Mouse (Mus musculus): Measurements from ENCODE around the gene Relb. TPM values are rescaled to one million over a fixed set of nuclear protein-coding genes. Genes with fewer than 3 reads are reported as not detected.

Relb gene
- total RNA-seq, 2 experiments from 2014 or later = 7.3 to 7.6 TPM

- intact Hi-C loops (cut with DNase I) = no loop called here
Measured at GRCm38 (mm10) chr7:19593061-19593730, 36.0 kb downstream of the Relb start.

GRCm38 (mm10) chr7:19589917-19590316 is 39.3 kb downstream of the Relb start:
- intact Hi-C loops (cut with DNase I) = no loop called here

More at GRCm38 (mm10) chr7:19593061-19593730, 36.0 kb downstream of the Relb start:
- DNase-seq (ENCODE audit: low spot score) = no peak

GRCm38 (mm10) chr7:19589207-19589606 is 40.0 kb downstream of the Relb start:
- DNase-seq (ENCODE audit: low spot score) = no peak
- intact Hi-C loops (cut with DNase I) = no loop called here

More at GRCm38 (mm10) chr7:19589917-19590316, 39.3 kb downstream of the Relb start:
- DNase-seq (ENCODE audit: low spot score) = no peak

DNA sequence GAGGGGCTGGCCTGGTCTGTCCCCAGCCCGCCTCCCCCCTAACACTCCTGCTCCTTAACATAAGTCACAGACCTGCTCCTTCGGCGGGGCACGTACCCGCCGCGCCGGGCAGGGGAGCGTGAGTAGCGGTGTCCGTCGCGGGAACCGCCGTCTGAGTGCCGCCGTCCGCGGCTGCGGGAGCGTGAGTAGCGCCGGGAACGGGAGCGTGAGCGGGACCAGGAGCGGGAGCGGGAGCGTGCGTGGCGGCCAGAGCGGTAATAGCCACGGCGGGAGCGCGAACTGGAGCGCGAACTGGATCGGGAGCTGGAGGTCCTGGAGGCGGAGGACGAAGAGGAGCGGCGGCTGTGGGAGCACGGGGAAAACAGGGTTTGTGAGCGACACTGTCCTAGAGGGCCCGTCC is 43.0 kb downstream of the Relb start:
- intact Hi-C loops (cut with DNase I) = no loop called here
- no peak for DNase-seq (ENCODE audit: low spot score)

DNA sequence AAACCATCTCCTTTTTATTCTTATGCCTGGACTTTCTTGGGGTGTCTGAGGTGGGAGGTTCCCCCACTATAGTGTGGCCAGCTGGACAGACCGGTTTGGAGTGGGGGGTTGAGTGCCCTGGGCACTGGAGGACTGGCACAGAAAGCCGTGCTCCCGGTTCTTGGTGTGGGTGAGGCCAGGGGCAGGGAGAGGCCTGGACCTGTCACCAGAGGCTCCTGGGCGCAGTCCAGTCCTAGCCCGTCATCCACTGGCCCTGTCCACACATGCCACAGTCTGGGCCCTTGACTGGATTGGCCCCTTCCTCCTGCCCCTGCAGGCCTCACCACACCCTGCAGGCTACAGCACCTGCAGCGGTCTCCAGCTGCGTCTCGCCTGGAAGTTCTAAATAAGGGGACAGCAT is 48.6 kb downstream of the Relb start:
- intact Hi-C loops (cut with DNase I) = no loop called here
- no peak for DNase-seq (ENCODE audit: low spot score)

DNA sequence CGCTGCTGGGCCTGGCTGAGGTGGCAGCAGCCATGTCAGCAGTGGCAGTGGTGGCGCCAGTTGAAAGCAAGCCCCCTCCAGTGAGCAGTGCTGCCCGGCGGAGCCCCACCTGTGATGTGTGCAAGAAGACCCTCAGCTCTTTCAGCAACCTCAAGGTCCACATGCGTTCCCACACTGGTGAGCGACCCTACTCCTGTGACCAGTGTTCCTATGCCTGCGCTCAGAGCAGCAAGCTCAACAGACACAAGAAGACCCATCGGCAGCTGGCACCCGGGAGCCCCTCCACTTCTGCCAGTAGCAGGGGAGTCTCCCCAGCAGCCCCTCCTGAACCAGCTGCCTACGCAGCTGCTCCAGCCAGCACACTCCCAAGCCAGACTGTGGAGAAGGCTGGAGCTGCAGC is 49.5 kb downstream of the Relb start:
- DNase-seq (ENCODE audit: low spot score) = no peak
- intact Hi-C loops (cut with DNase I) = no loop called here

DNA sequence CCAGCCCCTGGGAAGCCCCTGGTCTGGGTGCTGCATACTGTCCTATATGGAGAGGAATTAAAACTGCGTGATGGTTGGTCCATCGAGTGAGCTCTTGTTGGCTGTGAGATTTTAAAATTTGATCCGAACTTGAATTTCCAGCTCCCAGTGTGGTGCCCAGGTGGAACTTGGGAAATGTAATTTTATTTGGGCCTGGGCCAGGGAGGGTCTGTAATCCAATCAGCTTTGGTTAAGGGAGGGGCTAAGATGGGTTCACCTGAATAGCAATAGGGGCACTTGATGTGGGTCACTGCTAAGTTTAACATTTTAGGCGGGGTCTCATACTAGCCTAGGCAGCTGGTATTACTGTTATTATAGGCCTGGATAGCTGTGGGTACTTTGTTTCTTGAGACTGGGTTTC is 50.8 kb downstream of the Relb start:
- no peak for DNase-seq (ENCODE audit: low spot score)
- intact Hi-C loops (cut with DNase I) = no loop called here

- intact Hi-C loops (cut with DNase I) = no loop called here
- no peak for DNase-seq (ENCODE audit: low spot score)
Measured at GRCm38 (mm10) chr7:19577877-19578414, 51.3 kb downstream of the Relb start.

DNA sequence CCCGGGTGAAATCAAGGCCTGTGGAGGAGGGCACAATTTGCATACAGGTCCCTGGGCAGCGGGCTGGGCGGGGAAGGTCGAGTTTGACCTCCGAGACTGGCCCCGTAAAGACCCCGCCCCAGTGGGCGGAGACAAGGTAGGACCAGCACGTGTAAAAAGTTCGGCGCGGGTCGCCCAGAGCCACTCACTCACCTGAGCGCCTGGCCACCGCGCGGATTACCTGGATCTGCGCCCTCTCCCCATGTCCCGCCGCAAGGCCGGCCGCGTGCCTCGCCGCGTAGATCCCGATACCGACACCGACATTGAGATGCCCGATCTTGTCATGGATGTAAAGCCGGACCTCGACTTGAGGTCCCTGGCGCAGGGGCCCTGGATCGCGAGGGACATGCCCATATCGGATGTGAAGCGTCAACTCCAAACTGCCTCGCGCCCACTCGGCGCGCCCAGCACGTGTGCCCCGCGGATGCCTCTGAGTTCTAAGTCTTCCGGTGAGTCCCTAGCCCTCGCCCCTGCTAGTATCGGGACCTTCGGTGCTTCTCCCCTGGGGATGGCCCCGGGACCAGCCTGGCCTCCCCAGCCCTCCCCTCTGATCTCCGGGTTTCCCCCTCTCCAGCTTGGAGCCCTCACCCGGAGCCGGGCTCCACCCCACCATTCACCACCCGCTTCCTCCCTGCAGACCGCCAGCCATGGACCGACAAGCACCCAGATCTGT is 51.9 kb downstream of the Relb start, which contains the start of the genes Zfp296 and Gemin7:
TSS of gene Zfp296 (plus strand) at position 147 of the 712 bp plus-strand sequence.
TSS of gene Gemin7 (minus strand) at position 455 of the 712 bp plus-strand sequence.
- no peak for DNase-seq (ENCODE audit: low spot score)
- intact Hi-C loops (cut with DNase I) = no loop called here

DNA sequence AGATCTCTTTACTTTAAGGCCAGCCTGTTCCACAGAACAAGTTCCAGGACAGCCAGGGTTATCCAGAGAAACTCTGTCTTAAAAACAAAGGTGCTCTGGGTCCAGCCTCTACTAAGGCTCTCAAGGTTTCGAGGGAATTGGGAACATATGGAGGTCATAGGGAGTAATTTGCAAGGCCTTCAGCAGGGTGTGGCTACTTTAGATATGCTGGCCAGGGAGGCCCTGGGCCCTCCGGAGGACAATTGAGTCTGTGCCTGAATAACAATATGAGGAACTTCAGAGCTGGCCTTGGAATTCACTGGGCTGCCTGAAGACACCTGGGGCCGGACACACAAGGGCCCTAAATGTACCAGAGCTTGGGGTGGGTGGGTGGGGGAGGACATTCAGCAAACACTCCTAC is 53.7 kb downstream of the Relb start:
- intact Hi-C loops (cut with DNase I) = no loop called here
- no peak for DNase-seq (ENCODE audit: low spot score)

GRCm38 (mm10) chr7:19573776-19574140 is 55.5 kb downstream of the Relb start:
- no peak for DNase-seq (ENCODE audit: low spot score)
- intact Hi-C loops (cut with DNase I) = loop anchor here (2.0 to 5.0 kb wide), 2 partner anchors 67 to 116 kb away; partner anchors contain the start of gene Mark4

GRCm38 (mm10) chr7:19572926-19573775 is 56.1 kb downstream of the Relb start:
- peak; percentile 64 for DNase-seq (ENCODE audit: low spot score)
- intact Hi-C loops (cut with DNase I) = loop anchor here (2.0 to 5.0 kb wide), 2 partner anchors 66 to 116 kb away; partner anchors contain the start of gene Mark4

DNA sequence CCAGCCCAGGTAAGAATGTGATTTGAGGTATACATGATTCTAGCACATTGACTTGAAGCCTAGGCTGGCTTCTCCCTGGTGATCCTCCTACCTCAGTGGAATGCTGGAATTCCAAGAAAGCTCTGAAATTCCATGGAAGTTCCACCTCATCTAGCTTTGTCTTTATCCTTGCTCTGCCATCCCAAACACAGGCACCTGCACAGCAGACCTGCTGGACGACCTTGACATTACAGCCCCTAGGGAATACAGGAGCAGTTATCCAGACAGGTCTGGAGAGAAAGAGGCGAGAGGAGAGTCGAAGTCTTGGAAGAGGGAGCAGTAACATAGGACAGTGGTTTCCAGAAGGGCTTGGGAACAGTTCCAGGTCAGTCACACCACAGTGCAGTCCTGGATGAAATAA is 59.6 kb downstream of the Relb start:
- no peak for DNase-seq (ENCODE audit: low spot score)
- intact Hi-C loops (cut with DNase I) = loop anchor here (5.0 kb wide), 1 partner anchor 112 kb away; the partner anchor contains the start of gene Mark4

GRCm38 (mm10) chr7:19567426-19567825 is 61.8 kb downstream of the Relb start:
- DNase-seq (ENCODE audit: low spot score) = no peak
- intact Hi-C loops (cut with DNase I) = no loop called here

- intact Hi-C loops (cut with DNase I) = no loop called here
- no peak for DNase-seq (ENCODE audit: low spot score)
Measured at GRCm38 (mm10) chr7:19565803-19566202, 63.4 kb downstream of the Relb start.

GRCm38 (mm10) chr7:19564455-19564854 is 64.8 kb downstream of the Relb start:
- no peak for DNase-seq (ENCODE audit: low spot score)
- intact Hi-C loops (cut with DNase I) = loop anchor here (5.0 kb wide), 1 partner anchor 57 kb away; the partner anchor contains the start of genes Bloc1s3 and Trappc6a

DNA sequence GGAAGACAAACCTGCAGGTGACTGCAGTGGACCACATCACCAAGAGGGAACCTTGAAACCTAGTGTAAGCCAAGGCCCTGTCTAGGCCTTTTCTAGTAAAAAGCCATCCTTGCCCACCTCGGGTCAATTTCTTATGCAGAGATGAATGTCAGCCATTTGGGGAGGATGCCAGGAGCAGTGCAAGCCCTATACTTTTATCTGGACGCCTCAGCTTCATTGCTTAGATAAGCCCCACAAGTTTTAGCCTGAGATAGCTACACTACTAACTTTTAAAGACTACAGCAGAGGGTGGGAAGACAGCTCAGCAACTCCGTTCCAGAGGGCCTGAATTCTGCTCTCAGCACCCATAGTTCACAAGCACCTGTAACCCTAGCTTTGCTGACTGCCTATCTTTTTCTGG is 65.4 kb downstream of the Relb start:
- intact Hi-C loops (cut with DNase I) = loop anchor here (5.0 kb wide), 1 partner anchor 57 kb away; the partner anchor contains the start of genes Bloc1s3 and Trappc6a
- DNase-seq (ENCODE audit: low spot score) = no peak

- no peak for DNase-seq (ENCODE audit: low spot score)
- intact Hi-C loops (cut with DNase I) = loop anchor here (5.0 kb wide), 1 partner anchor 56 kb away; the partner anchor contains the start of genes Bloc1s3 and Trappc6a
Measured at GRCm38 (mm10) chr7:19562643-19563410, 66.4 kb downstream of the Relb start, which contains the start of gene Ppp1r37. Gene Ppp1r37 (minus strand): TSS chr7:19563076.

Measured in heart, postnatal 25 days (tissue).